Mouse (Mus musculus) gastrocnemius, postnatal 4 days (tissue): ENCODE data around the gene Stx8. TPM values are rescaled to one million over a fixed set of nuclear protein-coding genes. Genes with fewer than 3 reads are reported as not detected.

ENCODE experiments used
- DNase-seq, 2 experiments: peaks; one replicate each; pipeline ENCODE4 v3.0.0; 2021 to 2022; ENCODE audit warnings: low spot score in 2 of 2, mixed read lengths in 2 of 2
- long read RNA-seq, 2 experiments: library from polyadenylated mRNA; stranded (forward); transcript quantifications; one replicate each; pipeline ENCODE4 v2.0.0; 2021
- total RNA-seq, 2 experiments: library from RNA; stranded (reverse); gene quantifications; 2 replicates each; pipeline ENCODE4 v1.2.3; 2021

Stx8 gene
- total RNA-seq = 10 to 100 TPM; 26.4 to 26.9 TPM
- long read RNA-seq, experiment 1, full-length matches to known transcripts = 15 of 16 reads
- long read RNA-seq, experiment 1, partial matches to known transcripts = 0 of 16 reads
- long read RNA-seq, experiment 1, other reads (novel, unspliced or antisense) = 1 of 16 reads
- long read RNA-seq, experiment 2, full-length matches to known transcripts = 23 of 26 reads
- long read RNA-seq, experiment 2, partial matches to known transcripts = 1 of 26 reads
- long read RNA-seq, experiment 2, other reads (novel, unspliced or antisense) = 2 of 26 reads

- peak; percentile 97 to 99 for DNase-seq
Observed at GRCm38 (mm10) chr11:67965905-67966878, at the start of gene Stx8. Stx8 (plus strand) TSS chr11:67966193.

DNA sequence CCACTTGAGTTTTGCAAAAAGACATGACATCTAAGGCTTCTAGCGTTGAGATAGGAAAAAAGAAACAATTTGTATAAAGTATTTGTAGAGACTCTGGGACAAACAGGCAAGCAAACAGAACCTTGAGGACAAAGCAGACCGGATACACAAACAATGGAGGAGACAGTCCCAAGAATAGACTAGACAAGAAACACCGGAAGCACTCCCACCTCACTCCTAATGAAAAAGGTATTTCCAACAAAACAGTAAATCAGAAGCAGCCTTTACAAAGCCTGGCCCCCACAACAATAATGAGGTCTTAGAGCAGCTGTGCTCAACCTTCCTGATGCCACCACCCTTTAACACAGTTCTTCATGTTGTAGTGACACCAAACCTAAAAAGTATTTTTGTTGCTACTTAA is 48.9 kb upstream of the Stx8 start:
- DNase-seq = no peak

- DNase-seq = no peak
Observed at GRCm38 (mm10) chr11:67919593-67919992, 46.4 kb upstream of the Stx8 start.

DNA sequence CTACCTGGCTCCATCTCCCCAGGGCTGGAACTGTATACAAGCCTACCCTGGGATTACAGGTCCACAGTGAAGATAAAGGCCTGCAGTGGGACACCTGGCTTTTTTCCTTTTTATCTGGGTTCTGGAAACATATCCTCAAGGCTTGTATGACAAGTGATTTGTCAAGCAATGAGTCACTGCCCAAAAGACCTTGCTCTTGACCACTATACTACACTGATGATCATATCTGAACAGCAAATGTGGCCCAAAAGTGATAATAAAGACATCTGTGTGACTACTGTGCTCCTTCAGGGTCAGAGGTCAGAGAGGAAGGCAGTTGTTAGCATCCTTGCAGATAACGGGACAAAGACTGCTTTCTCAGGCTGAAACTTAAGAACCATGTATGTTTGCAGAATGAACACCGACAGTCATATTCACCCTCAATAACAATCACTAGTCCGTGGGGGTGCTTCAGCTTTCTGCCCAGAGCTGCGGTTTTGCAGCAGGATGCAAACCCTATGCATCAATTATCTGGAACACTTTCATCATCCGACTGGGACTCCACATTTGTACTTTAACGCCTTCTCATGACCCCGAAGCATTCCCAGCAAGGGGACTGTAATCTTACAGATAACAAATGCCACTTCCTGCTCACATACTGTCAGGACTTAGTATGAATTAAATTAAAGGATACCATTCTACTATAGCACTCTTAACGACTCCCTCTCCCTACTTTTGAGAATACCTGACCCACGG is 45.6 kb upstream of the Stx8 start:
- DNase-seq = no peak

GRCm38 (mm10) chr11:67921091-67921826 is 44.7 kb upstream of the Stx8 start:
- DNase-seq = peak in 1 of 2 experiments; percentile 16

DNA sequence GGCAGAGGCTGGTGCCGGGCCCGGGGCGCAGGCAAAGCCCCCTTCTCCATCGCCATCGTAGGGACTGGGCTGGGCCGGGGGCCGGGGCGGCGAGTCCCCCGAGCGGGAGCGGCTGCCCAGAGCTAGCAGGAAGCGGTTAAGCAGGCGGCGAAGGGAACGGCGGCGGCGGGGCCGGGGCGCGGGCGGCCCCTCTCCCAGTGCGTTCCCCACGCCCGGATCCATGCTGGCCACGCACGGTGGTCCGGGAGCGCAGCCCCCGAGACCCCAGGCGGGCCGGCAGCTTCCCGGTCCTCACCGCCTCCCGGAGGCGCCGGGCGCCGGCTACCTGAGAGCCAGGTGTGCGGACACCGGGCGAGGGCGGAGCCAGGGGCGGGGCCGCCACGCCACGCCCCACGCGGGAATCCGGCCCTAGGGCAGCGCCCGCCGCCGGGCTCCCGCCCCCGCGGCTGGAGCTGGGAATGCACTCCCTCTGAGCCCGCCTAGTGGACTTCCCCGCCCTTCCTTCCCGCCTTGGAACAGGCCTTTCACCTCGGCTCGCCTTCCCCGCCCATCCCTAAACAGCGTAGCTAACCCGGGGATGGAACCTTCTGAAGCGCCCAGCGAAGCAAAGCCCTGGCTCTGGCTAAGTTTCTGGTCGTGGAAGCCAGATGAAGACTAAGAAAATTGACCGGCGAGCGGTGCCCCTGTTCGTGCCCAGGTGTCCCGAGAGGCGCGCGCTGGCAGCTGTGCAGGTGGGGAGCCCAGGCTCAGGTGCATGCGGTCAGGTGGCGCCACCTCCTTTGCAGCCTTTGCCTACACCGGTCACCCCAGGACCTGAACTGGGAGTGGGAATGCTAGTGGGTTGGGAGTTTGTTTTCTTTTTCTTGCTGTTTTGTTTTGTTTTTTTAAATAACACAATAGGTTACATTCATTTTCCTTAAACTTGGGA is 43.9 kb upstream of the Stx8 start, which contains the start of gene Usp43:
Usp43 (minus strand) TSS at position 327 of the 928 bp plus-strand sequence.
- DNase-seq = peak; percentile 29 to 60

DNA sequence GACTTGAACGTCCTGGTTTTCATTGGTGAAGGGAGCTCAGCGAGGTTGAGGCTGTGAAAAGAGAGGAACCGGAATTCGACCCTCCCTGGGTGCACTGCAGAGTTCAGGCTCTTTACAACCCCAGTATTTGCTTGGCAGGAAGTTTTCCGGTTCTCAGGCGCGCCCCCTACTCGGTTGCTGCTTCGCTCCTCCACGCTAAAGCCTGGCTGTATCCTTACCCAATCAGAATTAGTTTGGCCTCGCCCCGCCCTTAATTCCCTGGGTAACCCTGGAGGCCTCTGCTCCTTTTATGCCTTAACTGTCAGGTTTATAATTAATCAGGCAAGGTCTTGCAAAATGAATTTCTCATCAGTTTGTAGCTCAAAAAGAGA is 43.3 kb upstream of the Stx8 start:
- DNase-seq = peak; percentile 32 to 62

DNA sequence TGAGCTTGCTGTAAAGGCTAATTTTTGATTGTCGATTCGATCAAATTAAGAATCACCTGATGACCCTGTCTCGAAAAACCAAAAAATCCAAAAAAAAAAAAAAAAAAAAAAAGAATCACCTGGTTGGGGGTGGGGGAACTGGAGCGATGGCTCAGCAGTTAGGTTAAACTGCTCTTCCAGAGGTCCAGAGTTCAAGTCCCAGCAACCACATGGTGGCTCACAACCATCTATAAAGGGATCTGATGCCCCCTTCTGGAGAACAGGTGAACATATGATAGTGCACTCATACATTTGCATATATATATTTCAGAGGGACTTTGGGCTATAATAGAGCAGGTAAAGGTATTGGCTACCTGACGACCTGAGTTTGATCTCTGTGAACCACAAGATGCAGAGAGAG is 42.3 kb upstream of the Stx8 start:
- no peak for DNase-seq

- DNase-seq = no peak
Observed at GRCm38 (mm10) chr11:67925000-67925399, 41.0 kb upstream of the Stx8 start.

DNA sequence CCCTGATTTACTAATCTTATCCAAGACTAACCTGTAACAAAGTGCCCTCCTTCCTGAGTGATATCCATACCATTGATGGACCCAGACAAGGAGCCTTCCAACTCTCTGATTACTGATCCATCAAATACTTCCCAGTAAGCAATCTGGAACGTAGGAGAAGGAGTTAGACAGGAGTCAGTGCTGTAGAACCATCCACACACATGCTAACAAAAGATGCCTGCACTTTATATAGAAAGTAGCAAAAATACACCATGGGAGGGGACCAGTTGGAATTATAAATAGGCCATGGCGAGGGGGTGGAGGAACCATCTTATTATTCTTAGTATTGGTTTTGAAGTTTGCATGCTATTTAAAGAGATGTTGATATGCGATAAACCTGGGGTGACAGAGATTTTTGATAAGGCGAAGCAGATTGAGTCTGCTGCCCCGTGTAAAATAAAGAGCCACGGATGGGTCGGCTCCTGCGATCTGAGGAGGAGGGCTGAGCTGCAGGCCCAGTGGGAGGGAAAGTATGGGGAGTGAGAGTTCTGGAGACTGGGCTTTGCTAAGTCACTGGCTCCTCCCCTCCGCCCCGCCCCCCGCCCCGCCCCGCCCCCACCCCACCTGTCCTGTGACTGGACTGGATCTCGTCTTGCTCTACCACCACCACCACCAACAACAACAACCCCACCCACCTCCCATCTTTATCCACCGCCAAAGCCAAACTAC is 39.5 kb upstream of the Stx8 start:
- no peak for DNase-seq

DNA sequence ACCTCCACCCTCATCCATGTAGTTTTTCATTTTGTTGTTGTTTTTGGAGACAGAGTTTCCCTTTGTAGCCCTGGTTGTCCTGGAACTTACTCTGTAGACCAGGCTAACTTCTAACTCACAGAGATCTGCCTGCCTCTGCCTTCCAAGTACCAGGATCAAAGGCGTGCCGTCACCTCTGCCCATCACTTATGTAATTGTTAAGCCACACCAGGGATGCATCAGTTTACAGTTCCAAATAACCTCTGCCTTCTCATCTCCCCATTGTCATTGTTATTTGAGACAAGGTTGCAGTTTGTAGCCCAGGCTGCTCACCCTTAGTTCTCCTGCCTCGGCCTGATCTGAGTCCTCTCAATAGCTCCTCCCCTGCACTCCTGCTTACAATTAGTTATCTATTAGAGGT is 33.8 kb upstream of the Stx8 start:
- DNase-seq = no peak

- DNase-seq = no peak
Observed at GRCm38 (mm10) chr11:67948229-67948628, 17.8 kb upstream of the Stx8 start.

- no peak for DNase-seq
Observed at GRCm38 (mm10) chr11:67949475-67949874, 16.5 kb upstream of the Stx8 start.

GRCm38 (mm10) chr11:67953604-67954003 is 12.4 kb upstream of the Stx8 start:
- DNase-seq = no peak

- no peak for DNase-seq
Observed at GRCm38 (mm10) chr11:67954413-67954812, 11.6 kb upstream of the Stx8 start.

GRCm38 (mm10) chr11:67964110-67964509 is 1.9 kb upstream of the Stx8 start:
- DNase-seq = no peak

DNA sequence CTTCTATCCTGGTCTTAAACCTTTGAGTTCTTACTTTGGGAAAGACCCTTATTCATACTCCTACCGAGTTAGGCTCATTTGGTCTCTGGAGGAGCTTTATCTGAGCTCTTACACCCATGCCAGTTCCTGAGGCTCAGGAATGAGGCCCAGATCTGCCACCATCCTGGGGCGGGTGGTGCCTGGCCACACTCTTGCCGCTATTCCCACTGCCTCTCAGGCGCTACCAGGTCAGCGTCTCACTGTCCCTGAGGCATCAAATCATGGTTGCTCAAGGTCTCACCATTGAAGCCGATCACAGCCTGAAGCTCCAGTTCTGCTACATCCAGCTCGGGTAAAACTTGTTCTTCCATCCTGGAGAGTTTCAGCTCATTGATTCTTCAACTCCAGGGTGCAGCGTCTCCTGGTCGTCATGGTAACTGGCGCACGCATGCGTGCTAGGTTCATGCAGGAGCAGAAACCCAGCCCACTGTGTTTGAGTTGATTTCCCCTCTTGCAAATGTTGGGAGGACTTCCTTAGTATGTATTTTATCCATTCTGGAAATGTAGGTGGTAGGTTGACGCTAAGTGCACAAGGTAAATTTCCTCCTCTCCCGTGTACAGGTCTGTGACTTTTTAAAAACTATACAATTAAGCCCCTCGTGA is 630 bp upstream of the Stx8 start, which contains the start of gene Cfap52:
Cfap52 (minus strand) TSS at position 410 of the 642 bp plus-strand sequence.
- DNase-seq = peak; percentile 68 to 82

DNA sequence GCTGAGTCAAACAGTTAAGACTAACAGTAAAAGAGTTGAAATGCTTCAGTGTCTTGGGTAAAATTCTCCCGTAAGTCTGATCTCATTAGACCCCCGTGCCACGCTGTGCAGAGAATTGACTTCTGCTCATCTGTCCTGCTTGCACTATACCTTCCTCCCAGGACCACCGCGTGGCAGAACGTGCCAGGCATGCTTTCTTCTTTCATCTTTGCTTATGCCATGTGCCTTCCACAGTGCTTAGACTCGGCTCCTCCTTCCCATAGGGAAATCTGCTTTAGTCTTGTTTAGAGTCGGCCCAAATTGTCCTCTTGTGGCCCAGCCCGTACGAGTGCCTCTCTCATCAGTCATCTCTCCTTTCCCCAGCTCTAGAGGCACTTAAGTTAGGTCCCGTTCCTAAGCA is 1.8 kb downstream of the Stx8 start:
- no peak for DNase-seq
